Mouse (Mus musculus) midbrain, embryonic 10.5 days (tissue): Measurements from ENCODE around the gene Cep170. TPM values are rescaled to one million over a fixed set of nuclear protein-coding genes. Genes with fewer than 3 reads are reported as not detected.
"Not testable (repeated sequence)": the region's sequence is repeated elsewhere in the genome, so short reads cannot be mapped to it uniquely, and the experiment has no call there.

ENCODE experiments used
- DNase-seq: peaks from one replicate; pipeline ENCODE4 v3.0.0-alpha.2; 2017; ENCODE audit warnings: low spot score
- H3K27ac ChIP-seq: fragments of 300-500 bp; sonication (generic); replicated peaks from 2 replicates; pipeline ENCODE4 v1.5.1; 2016; ENCODE audit warnings: mild to moderate bottlenecking
- H3K27me3 ChIP-seq: fragments of 300-500 bp; sonication (generic); 2 replicates; pipeline ENCODE4 v1.6.1; 2016; ENCODE audit warnings: low read depth, mild to moderate bottlenecking; ENCODE audit not compliant: poor library complexity, severe bottlenecking
- H3K36me3 ChIP-seq: fragments of 300-500 bp; sonication (generic); 2 replicates; pipeline ENCODE4 v1.6.1; 2016; ENCODE audit warnings: mild to moderate bottlenecking, moderate library complexity
- H3K4me1 ChIP-seq: fragments of 300-500 bp; sonication (generic); 2 replicates; pipeline ENCODE4 v1.6.1; 2016
- H3K4me3 ChIP-seq: fragments of 300-500 bp; sonication (generic); 2 replicates; pipeline ENCODE4 v1.5.1; 2016; ENCODE audit warnings: mild to moderate bottlenecking, moderate library complexity
- H3K9me3 ChIP-seq: fragments of 300-500 bp; sonication (generic); replicated peaks from 2 replicates; pipeline ENCODE4 v1.6.1; 2016; ENCODE audit warnings: mild to moderate bottlenecking
- WGBS: fragments of 180-500 bp; shearing (Covaris S2); methylation state at CpG from one replicate; pipeline ENCODE4 v1.1.7; 2016; 5-methylcytosine and 5-hydroxymethylcytosine counted together
- polyA plus RNA-seq: library from polyadenylated mRNA; unstranded; fragments of >200 nt; fragmentation: Nextera tagmentation; extraction: Ambion mirVana; gene quantifications from 2 replicates; pipeline ENCODE4 v1.2.1, GENCODE M21; 2016

The Cep170 gene
- 32.0 and 51.8 TPM in 2 replicates for polyA plus RNA-seq

DNA sequence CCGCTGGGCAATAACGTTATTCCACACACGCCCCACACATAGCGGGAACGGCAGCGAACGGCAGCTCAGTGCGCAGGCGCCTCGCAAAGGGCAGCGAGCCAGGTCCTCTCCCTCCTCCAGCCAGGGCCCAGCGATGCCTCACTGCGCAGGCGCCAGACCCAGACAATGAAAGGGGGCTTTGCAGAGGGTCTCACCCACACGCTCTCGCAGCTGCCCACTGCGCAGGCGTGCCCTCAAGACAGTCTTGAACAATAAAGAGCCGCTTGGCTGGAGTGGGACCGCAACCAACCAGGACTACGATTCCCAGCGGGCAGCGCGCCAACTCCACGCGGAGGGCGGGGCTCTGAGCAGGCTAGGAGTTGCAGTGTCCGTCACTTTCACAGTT, at the start of gene Cep170:
Gene Cep170, minus strand, starts transcription at position 32 of the 385 bp plus-strand sequence.
- DNase-seq, result peak; percentile 100
- Histone ChIP-seq H3K36me3 (no peaks in the 10 kb centered on the region), H3K4me1 (peaks cover 31% of the 10 kb centered on the region), H3K27me3 (no peaks in the 10 kb centered on the region), H3K9me3 (no peaks in the 10 kb centered on the region), H3K4me3 (peak within 1 kb of the TSS; percentile 93), H3K27ac (peak within 1 kb of the TSS; percentile 99)
- WGBS, result 0% methylated on average over 28 of the region's 28 CpGs

DNA sequence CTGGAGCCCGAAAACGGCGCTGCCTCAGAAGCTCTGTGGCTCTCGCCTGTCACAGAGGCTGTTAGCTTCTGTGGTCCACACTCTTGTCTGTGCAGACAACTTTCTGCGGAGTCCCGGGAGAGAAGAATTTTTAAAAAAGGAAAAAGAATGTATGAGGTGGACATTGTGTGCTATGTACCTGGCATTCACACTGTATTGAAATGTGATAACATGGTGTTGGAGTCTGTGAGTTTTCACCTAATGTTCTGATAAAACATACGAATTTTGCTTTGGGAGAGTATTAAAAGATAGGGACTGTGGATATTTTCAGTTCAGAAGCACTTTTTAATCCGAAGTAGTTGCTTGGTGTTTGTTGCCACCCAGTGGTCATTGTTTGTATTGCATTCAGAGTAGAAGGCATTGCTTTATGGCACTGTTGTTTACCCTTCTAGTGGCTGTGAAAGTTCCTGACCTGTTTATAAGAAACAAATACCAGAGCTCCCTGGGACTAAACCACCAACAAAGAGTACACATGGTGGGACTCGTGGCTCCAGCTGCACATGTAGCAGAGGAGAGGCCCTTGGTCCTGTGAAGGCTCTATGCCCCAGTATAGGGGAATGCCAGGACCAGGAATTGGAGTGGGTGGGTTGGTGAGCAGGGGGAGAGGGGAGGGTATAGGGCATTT, 48.2 kb upstream of the Cep170 start:
- WGBS, result 68% methylated on average over 9 of the region's 9 CpGs
- H3K4me3 ChIP-seq, result no peak overlapping the region
- peak; percentile 38 for DNase-seq
- H3K9me3 ChIP-seq, result no peaks in the 10 kb centered on the region
- no peak overlapping the region for H3K27ac ChIP-seq
- no peaks in the 10 kb centered on the region for H3K36me3 ChIP-seq
- H3K27me3 ChIP-seq, result no peaks in the 10 kb centered on the region
- H3K4me1 ChIP-seq, result no peaks in the 10 kb centered on the region

DNA sequence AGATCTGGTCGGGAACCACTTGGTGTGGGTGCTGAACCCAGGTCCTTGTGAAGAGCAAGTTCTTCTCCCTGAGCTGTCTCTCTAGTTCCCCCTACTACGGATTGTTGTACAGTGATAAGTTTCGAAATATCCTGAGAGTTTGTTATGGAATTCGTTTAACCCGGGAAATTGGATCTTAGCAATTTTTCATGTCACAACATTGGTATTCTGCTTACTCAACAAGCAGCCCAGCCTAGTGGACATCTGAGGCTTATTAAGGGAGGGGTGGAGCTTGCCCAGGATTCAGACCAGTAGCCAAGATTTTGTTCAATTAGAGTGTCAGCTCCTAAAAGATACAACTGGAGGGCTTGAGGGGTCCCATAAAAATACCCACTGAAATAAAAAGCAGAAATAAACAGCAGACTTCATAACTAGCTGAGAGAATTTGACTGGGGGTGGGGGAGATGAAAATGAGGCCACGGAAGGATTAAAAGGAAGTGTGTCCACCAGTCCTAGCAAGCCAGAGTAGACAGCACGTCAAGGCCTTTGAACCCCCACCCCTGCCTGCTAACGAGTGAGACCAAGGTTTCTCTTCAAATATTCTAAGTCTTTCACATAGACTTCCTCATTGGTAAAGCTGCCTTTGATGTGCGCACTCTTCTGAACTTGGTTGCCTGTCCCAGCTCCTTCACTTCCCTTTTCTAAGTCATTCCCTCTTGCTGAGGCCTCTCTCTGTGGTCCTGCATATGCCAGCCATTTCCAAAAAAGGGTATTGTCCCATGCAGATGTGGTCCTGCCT, 39.1 kb upstream of the Cep170 start:
- WGBS, result 90% methylated on average over 9 of the region's 9 CpGs
- Histone ChIP-seq H3K27me3 (no peaks in the 10 kb centered on the region), H3K4me1 (no peaks in the 10 kb centered on the region), H3K36me3 (peaks cover 36% of the 10 kb centered on the region), H3K4me3 (no peak overlapping the region), H3K27ac (no peak overlapping the region), H3K9me3 (peaks cover 9% of the 10 kb centered on the region; the same call in 1 of the 2 replicates)
- DNase-seq, result no peak

DNA sequence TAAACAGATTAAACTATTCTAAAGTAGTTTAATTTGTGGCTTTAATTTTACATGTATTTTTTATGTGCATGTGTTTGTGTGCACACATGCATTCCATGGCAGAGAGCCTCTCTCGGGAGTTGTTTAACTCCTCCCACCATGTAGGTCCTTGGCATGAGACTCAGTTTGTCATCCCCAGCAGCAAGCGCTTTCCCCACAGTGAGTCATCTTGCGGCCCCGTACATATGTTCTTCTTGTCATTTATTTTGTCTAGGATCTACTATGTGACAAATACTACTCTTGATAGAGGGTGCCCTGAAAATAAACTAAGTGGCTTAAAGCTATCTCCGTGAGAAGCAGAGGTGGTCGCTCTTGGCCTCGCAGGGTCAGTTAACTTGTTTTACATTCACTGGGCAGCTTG, 37.5 kb upstream of the Cep170 start:
- no peak overlapping the region for H3K4me3 ChIP-seq
- H3K4me1 ChIP-seq, result no peaks in the 10 kb centered on the region
- H3K27me3 ChIP-seq, result no peaks in the 10 kb centered on the region
- 98% methylated on average over 7 of the region's 7 CpGs for WGBS
- no peak overlapping the region for H3K27ac ChIP-seq
- peaks cover 9% of the 10 kb centered on the region; the same call in 1 of the 2 replicates for H3K9me3 ChIP-seq
- DNase-seq, result no peak
- H3K36me3 ChIP-seq, result peaks cover 40% of the 10 kb centered on the region

DNA sequence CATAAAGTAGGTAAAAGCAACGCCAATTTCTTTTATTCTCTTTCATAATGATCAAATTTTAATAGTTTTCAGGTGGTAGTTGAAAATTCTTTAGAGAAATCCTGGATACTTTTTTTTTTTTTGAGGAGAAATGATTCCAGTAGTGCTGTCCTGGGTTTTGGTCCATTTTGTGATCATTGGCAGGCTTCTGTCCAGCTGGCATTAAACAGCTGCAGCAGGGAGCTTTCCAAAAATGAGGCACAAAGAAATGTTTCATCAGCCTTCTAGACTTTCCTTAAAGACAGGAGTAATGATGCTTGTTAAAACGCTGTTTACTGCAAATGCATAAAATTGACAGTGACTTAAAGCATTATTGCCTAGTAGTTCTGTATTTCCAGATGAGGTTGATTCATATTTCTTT, 35.5 kb upstream of the Cep170 start:
- Histone ChIP-seq H3K36me3 (peaks cover 41% of the 10 kb centered on the region), H3K4me1 (peaks cover 6% of the 10 kb centered on the region; the same call in 1 of the 2 replicates), H3K4me3 (no peak overlapping the region), H3K27ac (no peak overlapping the region), H3K9me3 (peaks cover 9% of the 10 kb centered on the region; the same call in 1 of the 2 replicates), H3K27me3 (no peaks in the 10 kb centered on the region)
- DNase-seq, result no peak
- 91% methylated on average over 2 of the region's 2 CpGs for WGBS

DNA sequence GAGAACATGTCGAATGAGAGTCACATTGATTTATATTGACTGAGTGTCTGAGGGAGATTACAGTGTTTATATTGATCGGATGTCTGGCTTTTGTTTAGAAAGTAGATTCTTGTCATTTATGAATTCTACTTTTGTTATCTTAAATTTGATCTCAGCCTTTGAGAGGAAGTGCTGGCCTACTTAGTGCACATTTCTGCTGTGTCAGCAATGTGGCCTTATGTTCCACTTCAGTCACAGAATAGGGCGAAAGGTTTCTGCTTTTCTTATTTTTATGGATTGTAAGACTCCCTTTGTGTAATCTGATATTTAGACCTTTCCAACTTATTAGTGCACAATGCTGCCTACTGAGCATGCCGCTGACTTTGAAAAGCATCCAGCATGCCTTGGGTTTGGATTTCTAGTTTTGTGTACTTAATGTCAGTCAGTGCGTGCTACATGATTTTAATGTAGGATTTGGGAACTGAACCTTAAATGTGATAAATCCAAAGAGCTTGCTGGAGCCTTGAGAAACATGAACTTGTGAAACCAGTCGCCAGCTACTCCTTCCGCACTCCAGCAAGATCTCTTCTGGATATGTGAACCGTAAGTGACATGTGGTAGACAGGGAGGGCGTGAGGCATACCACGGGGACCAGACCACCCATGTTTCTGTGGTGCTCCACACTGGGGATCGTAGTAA, 34.9 kb upstream of the Cep170 start:
- Histone ChIP-seq H3K27ac (no peak overlapping the region), H3K4me3 (no peak overlapping the region), H3K9me3 (peaks cover 9% of the 10 kb centered on the region; the same call in 1 of the 2 replicates), H3K36me3 (peaks cover 41% of the 10 kb centered on the region), H3K27me3 (no peaks in the 10 kb centered on the region), H3K4me1 (peaks cover 6% of the 10 kb centered on the region; the same call in 1 of the 2 replicates)
- WGBS, result 87% methylated on average over 11 of the region's 11 CpGs
- peak; percentile 11 for DNase-seq

DNA sequence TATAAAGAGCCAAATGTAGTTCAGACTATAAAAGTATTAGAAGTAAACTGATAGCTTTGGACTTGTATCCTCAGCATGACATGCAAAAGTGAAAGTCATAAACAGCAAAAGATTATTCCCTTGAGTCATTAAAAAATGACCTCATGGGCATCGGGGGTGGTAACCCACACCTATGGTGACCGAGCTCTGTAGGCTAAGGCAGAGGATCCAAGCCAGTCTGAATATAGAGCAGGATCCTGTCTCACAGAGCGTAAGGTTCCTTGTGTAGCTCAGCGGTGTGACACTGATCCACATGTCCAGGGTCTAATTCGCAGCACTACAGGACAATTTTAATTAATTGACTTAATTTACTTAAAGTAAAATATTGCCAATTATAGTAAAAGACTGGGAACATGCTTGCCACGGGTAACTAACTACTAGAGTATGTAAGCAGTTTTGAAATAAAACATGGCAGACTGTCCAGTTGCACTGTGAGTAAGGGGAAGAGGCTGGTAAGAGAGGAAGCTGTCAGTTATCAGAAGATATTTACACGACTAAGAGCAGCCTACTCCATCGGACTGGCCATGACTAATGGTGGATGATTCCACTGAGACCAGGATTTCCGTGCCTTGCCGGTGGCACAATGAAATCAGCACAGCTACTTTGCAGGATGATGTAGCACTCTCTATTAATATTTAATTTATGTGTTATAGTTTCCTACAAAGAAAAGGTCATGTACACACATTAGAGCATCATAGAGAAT, 33.4 kb upstream of the Cep170 start:
- 92% methylated on average over 10 of the region's 10 CpGs for WGBS

DNA sequence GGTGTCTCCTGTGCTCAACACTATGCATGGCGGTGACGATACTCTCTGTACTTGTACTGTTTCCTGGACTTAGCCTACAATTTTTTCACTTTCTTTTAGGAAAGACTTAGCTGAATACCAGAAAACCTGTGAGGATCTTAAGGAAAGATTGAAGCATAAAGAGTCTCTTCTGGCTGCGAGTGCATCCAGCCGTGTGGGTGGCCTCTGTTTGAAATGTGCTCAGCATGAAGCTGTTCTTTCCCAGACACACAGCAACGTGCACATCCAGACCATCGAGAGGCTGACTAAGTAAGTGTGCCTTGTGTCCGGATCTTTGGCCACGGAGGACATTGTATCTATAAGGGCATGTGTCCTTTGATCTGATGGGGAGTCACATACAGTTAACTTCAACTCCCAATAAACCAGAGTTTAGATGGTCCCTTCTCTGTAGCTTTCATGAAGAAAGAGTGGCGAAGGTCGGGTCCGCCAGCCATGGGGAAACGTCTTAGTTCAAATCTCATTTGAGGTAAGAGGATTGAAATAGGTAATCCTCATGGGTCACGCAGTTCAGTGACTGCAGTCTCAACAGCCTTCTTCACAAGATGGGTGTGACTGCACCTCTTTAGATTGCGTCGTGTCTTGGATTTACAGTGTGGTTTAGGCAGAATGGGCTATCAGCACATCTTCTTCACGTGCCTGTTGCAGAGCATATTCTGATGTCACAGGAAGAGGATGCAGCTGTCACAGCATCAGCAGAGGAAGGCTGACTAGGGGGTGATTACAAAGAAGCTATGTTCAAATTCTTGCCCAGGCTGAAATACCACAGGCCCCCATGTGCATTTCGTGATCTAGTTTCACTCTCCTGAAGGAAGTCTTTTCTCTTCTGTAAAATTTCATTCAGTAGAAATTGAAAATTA, 31.5 kb upstream of the Cep170 start:
- Histone ChIP-seq H3K27ac (no peak overlapping the region), H3K27me3 (no peaks in the 10 kb centered on the region), H3K4me1 (peaks cover 6% of the 10 kb centered on the region; the same call in 1 of the 2 replicates), H3K4me3 (no peak overlapping the region), H3K36me3 (peaks cover 16% of the 10 kb centered on the region; the same call in 1 of the 2 replicates), H3K9me3 (no peaks in the 10 kb centered on the region)
- 68% methylated on average over 17 of the region's 17 CpGs for WGBS
- no peak for DNase-seq

More for the DNA sequence above, 33.4 kb upstream of the Cep170 start:
- peaks cover 4% of the 10 kb centered on the region; the same call in 1 of the 2 replicates for H3K9me3 ChIP-seq
- H3K36me3 ChIP-seq, result peaks cover 28% of the 10 kb centered on the region
- no peaks in the 10 kb centered on the region for H3K27me3 ChIP-seq
- H3K4me1 ChIP-seq, result peaks cover 6% of the 10 kb centered on the region; the same call in 1 of the 2 replicates
- no peak overlapping the region for H3K4me3 ChIP-seq
- DNase-seq, result no peak
- H3K27ac ChIP-seq, result no peak overlapping the region

DNA sequence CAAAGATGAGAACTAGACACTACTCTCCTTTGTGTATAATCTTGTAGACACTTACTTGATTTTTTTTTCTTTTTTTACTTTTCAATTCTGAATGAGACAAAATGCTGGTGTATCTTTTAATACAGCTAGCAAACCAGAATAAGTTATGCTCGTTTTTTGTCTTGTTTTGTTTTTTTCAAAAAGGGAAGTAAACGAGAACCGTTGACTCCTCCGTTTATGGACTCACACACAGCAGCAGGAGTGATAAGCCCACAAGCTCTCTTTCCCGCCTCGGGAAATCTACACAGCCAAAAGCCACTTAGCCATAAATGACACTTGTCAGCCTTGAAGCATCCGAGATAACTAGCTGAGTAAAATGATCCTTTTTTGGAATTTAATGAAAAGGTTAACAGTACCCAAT, 22.7 kb upstream of the Cep170 start:
- H3K4me3 ChIP-seq, H3K27ac ChIP-seq, H3K9me3 ChIP-seq, DNase-seq, H3K36me3 ChIP-seq: not testable (repeated sequence)
- H3K4me1 ChIP-seq, result peaks cover 12% of the 10 kb centered on the region
- 75% methylated on average over 7 of the region's 7 CpGs for WGBS
- peaks cover 21% of the 10 kb centered on the region for H3K27me3 ChIP-seq

DNA sequence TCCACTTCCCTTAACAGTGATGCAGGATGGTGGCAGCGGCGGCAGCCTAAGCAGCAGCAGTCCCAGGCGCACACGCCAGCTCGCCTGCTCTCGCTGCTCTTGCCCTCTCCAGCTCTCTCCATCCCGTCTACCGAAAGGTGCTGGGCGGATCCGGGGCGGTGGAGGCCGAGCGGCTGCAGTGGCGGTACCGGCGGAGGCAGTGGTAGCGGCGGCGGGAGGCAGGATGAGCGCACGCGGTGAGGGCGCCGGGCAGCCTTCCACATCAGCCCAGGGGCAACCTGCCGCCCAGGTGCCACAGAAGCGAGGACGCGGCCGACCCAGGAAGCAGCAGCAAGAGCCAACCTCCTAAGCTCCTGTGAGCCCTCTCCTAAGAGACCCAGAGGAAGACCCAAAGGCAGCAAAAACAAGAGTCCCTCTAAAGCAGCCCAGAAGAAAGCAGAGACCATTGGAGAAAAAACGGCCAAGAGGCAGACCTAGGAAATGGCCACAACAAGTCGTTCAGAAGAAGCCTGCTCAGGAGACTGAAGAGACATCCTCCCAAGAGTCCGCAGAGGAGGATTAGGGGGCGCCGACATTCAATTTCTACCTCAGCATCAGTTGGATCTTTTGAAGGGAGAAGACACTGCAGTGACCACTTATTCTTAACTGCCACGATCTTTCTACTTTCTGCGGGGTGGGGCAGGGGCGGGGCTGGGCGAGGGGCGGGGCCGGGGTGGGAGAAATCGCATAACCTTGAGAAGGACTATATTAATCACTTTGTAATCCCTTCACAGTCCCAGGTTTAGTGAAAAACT, 21.8 kb upstream of the Cep170 start:
- Histone ChIP-seq H3K9me3 (no peaks in the 10 kb centered on the region), H3K36me3 (no peaks in the 10 kb centered on the region), H3K4me3 (peak overlapping the region; percentile 58), H3K27me3 (peaks cover 21% of the 10 kb centered on the region), H3K27ac (peak overlapping the region; percentile 28; the same call in 1 of the 2 replicates), H3K4me1 (peaks cover 12% of the 10 kb centered on the region)
- WGBS, result under 1% methylated on average over 41 of the region's 41 CpGs
- DNase-seq, result peak; percentile 32

DNA sequence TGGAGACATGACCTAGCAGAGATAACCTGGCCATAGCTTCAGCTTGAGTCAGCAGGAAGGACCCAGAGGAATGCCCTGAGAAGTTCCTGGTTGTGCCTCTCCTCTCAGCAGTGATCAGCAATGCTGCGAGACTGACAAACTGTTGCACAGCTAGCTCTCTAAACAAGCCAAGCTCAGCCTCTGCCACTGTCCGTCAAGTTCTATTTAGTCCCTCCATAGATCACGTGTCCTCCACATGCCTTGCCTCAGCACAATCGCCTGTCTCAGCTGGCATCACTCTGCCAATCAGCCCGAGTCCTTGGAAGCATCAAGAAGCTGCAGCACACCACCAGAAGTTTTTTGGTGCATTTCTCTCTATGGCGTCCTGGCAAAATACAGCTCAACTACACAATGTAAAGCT, 21.0 kb upstream of the Cep170 start:
- no peak for DNase-seq
- H3K27me3 ChIP-seq, result peaks cover 21% of the 10 kb centered on the region
- 62% methylated on average over 6 of the region's 6 CpGs for WGBS
- H3K36me3 ChIP-seq, result no peaks in the 10 kb centered on the region
- H3K4me3 ChIP-seq, result peak overlapping the region; percentile 58; the same call in 1 of the 2 replicates
- no peak overlapping the region for H3K27ac ChIP-seq
- peaks cover 12% of the 10 kb centered on the region for H3K4me1 ChIP-seq
- no peaks in the 10 kb centered on the region for H3K9me3 ChIP-seq
